Mouse (Mus musculus) myocyte (in vitro differentiated cells): ENCODE measurements around the gene Pdlim5. TPM values are rescaled to one million over a fixed set of nuclear protein-coding genes. Genes with fewer than 3 reads are reported as not detected.

ENCODE experiments used
- H3K27me3 ChIP-seq: one replicate; pipeline ENCODE4 v1.6.1; 2011; ENCODE audit not compliant: control insufficient read depth, insufficient read depth, insufficient read length
- H3K36me3 ChIP-seq: one replicate; pipeline ENCODE4 v1.6.1; 2011; ENCODE audit not compliant: control insufficient read depth, insufficient read depth
- H3K4me2 ChIP-seq: one replicate; pipeline ENCODE4 v1.6.1; 2011; ENCODE audit warnings: low read depth, control low read depth
- H3K4me3 ChIP-seq: one replicate; pipeline ENCODE4 v1.5.1; 2011; ENCODE audit warnings: mild to moderate bottlenecking, control low read depth, moderate library complexity
- H3K79me2 ChIP-seq: one replicate; pipeline ENCODE4 v1.6.1; 2011; ENCODE audit not compliant: control insufficient read depth, insufficient read depth
- H3ac ChIP-seq: one replicate; pipeline ENCODE4 v1.6.1; 2011; ENCODE audit not compliant: control insufficient read depth, insufficient read length
- CEBPB ChIP-seq: IDR thresholded peaks from 2 replicates; pipeline ENCODE4 v1.6.1; 2011; ENCODE audit warnings: mild to moderate bottlenecking, moderate library complexity; ENCODE audit not compliant: poor library complexity, insufficient read depth, severe bottlenecking
- E2F4 ChIP-seq: IDR thresholded peaks from one replicate; pipeline ENCODE4 v1.6.1; 2011; ENCODE audit warnings: mild to moderate bottlenecking, control low read depth, moderate library complexity; ENCODE audit not compliant: insufficient read depth
- MAX ChIP-seq: IDR thresholded peaks from one replicate; pipeline ENCODE4 v1.6.1; 2011; ENCODE audit warnings: low read depth, mild to moderate bottlenecking, control low read depth
- MYOD1 ChIP-seq, 3 experiments: IDR thresholded peaks; one replicate each; pipeline ENCODE4 v1.6.1; 2011; ENCODE audit warnings: control low read depth in 2 of 3, low read depth in 2 of 3, mild to moderate bottlenecking in 2 of 3, moderate library complexity in 1 of 3; ENCODE audit not compliant: insufficient read length in 2 of 3, control insufficient read depth in 1 of 3
- MYOG ChIP-seq, 3 experiments: IDR thresholded peaks; one replicate each; pipeline ENCODE4 v1.6.1; 2011; ENCODE audit warnings: control low read depth in 2 of 3, low read depth in 2 of 3, mild to moderate bottlenecking in 2 of 3; ENCODE audit not compliant: insufficient read length in 2 of 3, control insufficient read depth in 1 of 3, insufficient read depth in 1 of 3
- POLR2A ChIP-seq: IDR thresholded peaks from one replicate; pipeline ENCODE4 v1.6.1; 2011; ENCODE audit warnings: low read depth, mild to moderate bottlenecking, control low read depth, moderate library complexity; ENCODE audit not compliant: insufficient read length
- POLR2AphosphoS2 ChIP-seq: IDR thresholded peaks from one replicate; pipeline ENCODE4 v1.6.1; 2011; ENCODE audit warnings: low read depth, control low read depth; ENCODE audit not compliant: insufficient read length
- REST ChIP-seq: IDR thresholded peaks from one replicate; pipeline ENCODE4 v1.6.1; 2011; ENCODE audit warnings: mild to moderate bottlenecking, control low read depth, moderate library complexity; ENCODE audit not compliant: insufficient read depth, insufficient read length
- SRF ChIP-seq: IDR thresholded peaks from one replicate; pipeline ENCODE4 v1.6.1; 2011; ENCODE audit warnings: low read depth; ENCODE audit not compliant: control insufficient read depth, insufficient read length
- TCF12 ChIP-seq: IDR thresholded peaks from one replicate; pipeline ENCODE4 v1.6.1; 2011; ENCODE audit warnings: mild to moderate bottlenecking, control low read depth; ENCODE audit not compliant: poor library complexity, insufficient read depth, severe bottlenecking
- TCF3 ChIP-seq: IDR thresholded peaks from one replicate; pipeline ENCODE4 v1.6.1; 2011; ENCODE audit warnings: low read depth, control low read depth; ENCODE audit not compliant: insufficient read length
- USF1 ChIP-seq: IDR thresholded peaks from one replicate; pipeline ENCODE4 v1.6.1; 2011; ENCODE audit warnings: low read depth, mild to moderate bottlenecking, control low read depth, moderate library complexity
- polyA plus RNA-seq: library from polyadenylated mRNA; unstranded; fragments of >200 nt; fragmentation: generic; extraction: Trizol; gene quantifications from one replicate; pipeline ENCODE4 v1.2.1, GENCODE M21; 2012; ENCODE audit warnings: missing spikeins

The Pdlim5 gene
- polyA plus RNA-seq, 1 experiment, result 63.4 TPM

- H3K27me3 ChIP-seq, result no peaks in the 10 kb centered on the region
- no peak for TF ChIP-seq TCF12
- TF ChIP-seq MYOD1 (IDR thresholded peaks at IDR 0.05; ENCODE audit: control insufficient read depth in 1 of 3, insufficient read length in 2 of 3, low read depth in 2 of 3), result peak in 2 of 3 experiments; percentile 19 to 22
- peak in 1 of 3 experiments; percentile 15 for TF ChIP-seq MYOG (IDR thresholded peaks at IDR 0.05; ENCODE audit: control insufficient read depth in 1 of 3, insufficient read depth in 1 of 3, insufficient read length in 2 of 3, low read depth in 2 of 3)
- no peak for TF ChIP-seq SRF
- H3K4me2 ChIP-seq, result no peak overlapping the region
- H3K4me3 ChIP-seq, result no peak overlapping the region
- H3K79me2 ChIP-seq, result no peaks in the 10 kb centered on the region
- H3K36me3 ChIP-seq, result peaks cover under 1% of the 10 kb centered on the region
- no peak overlapping the region for H3ac ChIP-seq
Measured at GRCm38 (mm10) chr3:142233606-142234465, 161.7 kb downstream of the Pdlim5 start.

- Histone ChIP-seq H3K36me3 (no peaks in the 10 kb centered on the region), H3K79me2 (no peaks in the 10 kb centered on the region), H3K4me2 (no peak overlapping the region), H3K4me3 (no peak overlapping the region), H3ac (no peak overlapping the region), H3K27me3 (no peaks in the 10 kb centered on the region)
- TF ChIP-seq MAX (no peak), TCF12 (no peak), POLR2AphosphoS2 (no peak), USF1 (no peak), E2F4 (no peak), MYOD1 (IDR thresholded peaks at IDR 0.05; ENCODE audit: control insufficient read depth in 1 of 3, insufficient read length in 2 of 3, low read depth in 2 of 3) (no peak), SRF (no peak), REST (no peak), POLR2A (no peak), TCF3 (no peak), CEBPB (no peak), MYOG (IDR thresholded peaks at IDR 0.05; ENCODE audit: control insufficient read depth in 1 of 3, insufficient read depth in 1 of 3, insufficient read length in 2 of 3, low read depth in 2 of 3) (no peak)
Measured at GRCm38 (mm10) chr3:142228665-142229064, 166.8 kb downstream of the Pdlim5 start.

- no peak for TF ChIP-seq MYOD1 (IDR thresholded peaks at IDR 0.05; ENCODE audit: control insufficient read depth in 1 of 3, insufficient read length in 2 of 3, low read depth in 2 of 3)
- TF ChIP-seq MYOG (IDR thresholded peaks at IDR 0.05; ENCODE audit: control insufficient read depth in 1 of 3, insufficient read depth in 1 of 3, insufficient read length in 2 of 3, low read depth in 2 of 3), result no peak
- TF ChIP-seq TCF12, result no peak
- no peak for TF ChIP-seq TCF3
- no peak for TF ChIP-seq CEBPB
- no peak for TF ChIP-seq POLR2A
- TF ChIP-seq USF1, result no peak
- TF ChIP-seq POLR2AphosphoS2, result no peak
- TF ChIP-seq SRF, result no peak
Measured at GRCm38 (mm10) chr3:142222471-142223103, 172.9 kb downstream of the Pdlim5 start.

GRCm38 (mm10) chr3:142219910-142220309, 175.6 kb downstream of the Pdlim5 start:
- Histone ChIP-seq H3K4me3 (no peak overlapping the region), H3K4me2 (no peak overlapping the region), H3K27me3 (no peaks in the 10 kb centered on the region), H3ac (no peak overlapping the region), H3K36me3 (no peaks in the 10 kb centered on the region), H3K79me2 (no peaks in the 10 kb centered on the region)
- TF ChIP-seq TCF3 (no peak), MAX (no peak), REST (no peak), MYOD1 (IDR thresholded peaks at IDR 0.05; ENCODE audit: control insufficient read depth in 1 of 3, insufficient read length in 2 of 3, low read depth in 2 of 3) (no peak), TCF12 (no peak)

More at GRCm38 (mm10) chr3:142222471-142223103, 172.9 kb downstream of the Pdlim5 start:
- Histone ChIP-seq H3K79me2 (no peaks in the 10 kb centered on the region), H3K36me3 (no peaks in the 10 kb centered on the region), H3ac (no peak overlapping the region), H3K4me3 (no peak overlapping the region), H3K4me2 (no peak overlapping the region), H3K27me3 (no peaks in the 10 kb centered on the region)
